Mouse (Mus musculus) liver, embryonic 14.5 days (tissue): ENCODE measurements at regions not wholly inside any gene's neighbourhood (a gene's known extent, or its start where the extent isn't known, plus 50 kb on each side); places are given as distances from the start of the nearest gene placed in this dataset.

ENCODE experiments used
- CTCF ChIP-seq: IDR thresholded peaks from 2 replicates; pipeline ENCODE4 v1.5.1; 2016; ENCODE audit warnings: antibody characterized with exemption, low read depth, control low read depth
- EP300 ChIP-seq: IDR thresholded peaks from 2 replicates; pipeline ENCODE4 v1.6.1; 2016; ENCODE audit warnings: antibody characterized with exemption, low read depth

- TF ChIP-seq CTCF (no peak), EP300 (no peak)
Observed at GRCm38 (mm10) chr15:57585411-57585810, 108.0 kb upstream of the Slc22a22 start.
